Mouse (Mus musculus) small intestine, adult 2 months (tissue): ENCODE data around the gene Cir1.

ENCODE experiments used
- CTCF ChIP-seq: fragments of 200-500 bp; IDR thresholded peaks from 2 replicates; pipeline ENCODE4 v1.5.1; 2012; ENCODE audit warnings: low read depth, mild to moderate bottlenecking, control low read depth, inconsistent platforms, low read length, moderate library complexity, mixed read lengths; ENCODE audit not compliant: insufficient replicate concordance, insufficient read length; ENCODE audit errors: extremely low read depth
- POLR2A ChIP-seq: fragments of 200-500 bp; IDR thresholded peaks from 2 replicates; pipeline ENCODE4 v1.6.1; 2012; ENCODE audit warnings: low read depth, mild to moderate bottlenecking, control low read depth, inconsistent platforms, low read length, moderate library complexity

GRCm38 (mm10) chr2:73302722-73303121, 9.8 kb downstream of the Cir1 start:
- TF ChIP-seq CTCF (no peak), POLR2A (no peak)
